Mouse (Mus musculus) c-Kit-positive CD71-negative TER-119-negative erythroid progenitor cells, embryonic 14.5 days (primary cell): Measurements from ENCODE around the gene Zfp11.
"Not testable (repeated sequence)": the region's sequence is repeated elsewhere in the genome, so short reads cannot be mapped to it uniquely, and the experiment has no call there.

Experiments
- DNase-seq: peaks from one replicate; pipeline ENCODE4 v3.0.0-alpha.2; 2013; ENCODE audit warnings: low read depth

Gene Zfp11

GRCm38 (mm10) chr5:129670036-129670458 lies at the start of gene Zfp11:
TSS of gene Zfp11 (minus strand) at chr5:129670099.
- peak; percentile 68 for DNase-seq

- DNase-seq: no peak
Observed at GRCm38 (mm10) chr5:129717016-129717415, 47.1 kb upstream of the Zfp11 start.

DNA sequence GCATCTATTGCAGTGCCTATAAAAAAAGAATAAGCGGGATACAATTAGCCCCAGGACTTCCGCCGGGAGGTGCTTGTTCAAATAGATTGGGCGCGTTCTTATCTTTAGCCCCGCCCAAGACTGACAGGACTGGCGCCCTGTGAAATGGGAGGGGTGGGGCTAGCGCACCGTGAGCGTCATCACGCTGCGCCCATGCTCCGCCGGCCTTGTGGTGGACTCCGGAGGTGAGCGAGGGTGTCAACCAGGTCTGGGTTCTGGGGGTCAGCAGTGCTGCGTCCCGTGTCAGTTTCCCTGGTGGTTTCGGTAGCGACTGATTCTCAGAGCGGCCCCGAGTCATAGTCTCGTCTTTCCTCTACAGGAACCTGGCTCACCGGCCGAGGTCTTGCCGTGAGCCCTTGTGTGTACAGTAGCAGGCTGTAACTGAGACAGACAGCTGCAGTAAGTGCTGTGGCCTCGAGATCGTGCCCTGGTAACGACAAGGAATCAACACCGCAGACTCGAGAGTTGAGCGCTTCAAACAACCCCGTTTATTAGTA lies 45.5 kb upstream of the Zfp11 start, which contains the start of gene Mrps17:
Gene Mrps17 (plus strand): TSS at position 172 of the 536 bp plus-strand sequence.
- DNase-seq: peak; percentile 92

GRCm38 (mm10) chr5:129708412-129708811 lies 38.5 kb upstream of the Zfp11 start, which contains the start of gene Sept14:
TSS of gene Sept14 (minus strand) at chr5:129708512.
- no peak for DNase-seq

- DNase-seq: no peak
Observed at GRCm38 (mm10) chr5:129703368-129703767, 33.5 kb upstream of the Zfp11 start.

DNA sequence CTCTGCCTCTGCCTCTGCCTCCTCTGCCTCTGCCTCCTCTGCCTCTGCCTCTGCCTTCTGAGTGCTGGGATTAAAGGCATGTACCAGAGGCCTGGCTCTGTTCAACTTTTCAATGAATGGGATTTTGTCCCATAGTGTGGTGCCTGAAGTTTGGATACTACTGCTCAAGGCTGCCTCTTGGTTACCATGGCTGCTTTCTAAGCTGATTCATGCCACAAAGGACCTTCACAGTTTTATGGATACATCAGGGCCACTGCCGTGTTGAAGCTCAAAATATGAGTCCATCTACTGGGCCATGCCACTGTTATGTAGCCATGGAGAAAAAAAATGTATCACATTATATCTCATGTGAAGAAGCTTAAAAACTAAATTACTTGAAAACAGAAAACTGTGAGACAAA lies 31.8 kb upstream of the Zfp11 start:
- no peak for DNase-seq

- no peak for DNase-seq
Observed at GRCm38 (mm10) chr5:129700506-129700905, 30.6 kb upstream of the Zfp11 start.

DNA sequence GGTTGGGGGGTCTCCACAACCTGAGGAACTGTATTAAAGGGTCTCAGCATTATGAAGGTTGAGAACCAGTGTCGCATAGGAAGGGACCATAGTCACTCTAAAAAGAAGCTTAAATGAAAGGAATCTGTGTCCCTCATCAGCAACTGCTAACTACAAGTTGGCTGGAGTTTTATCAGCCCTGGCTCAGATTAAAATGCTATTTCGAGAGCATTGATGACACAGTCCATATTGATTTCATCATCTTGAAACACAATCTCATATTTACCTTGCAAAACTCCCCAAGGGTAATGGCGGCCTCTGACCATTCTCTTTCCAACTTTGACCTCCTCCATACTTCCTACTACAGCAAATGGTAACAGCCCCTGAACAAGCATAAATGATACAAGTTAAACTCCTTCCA lies 20.6 kb upstream of the Zfp11 start:
- no peak for DNase-seq

DNA sequence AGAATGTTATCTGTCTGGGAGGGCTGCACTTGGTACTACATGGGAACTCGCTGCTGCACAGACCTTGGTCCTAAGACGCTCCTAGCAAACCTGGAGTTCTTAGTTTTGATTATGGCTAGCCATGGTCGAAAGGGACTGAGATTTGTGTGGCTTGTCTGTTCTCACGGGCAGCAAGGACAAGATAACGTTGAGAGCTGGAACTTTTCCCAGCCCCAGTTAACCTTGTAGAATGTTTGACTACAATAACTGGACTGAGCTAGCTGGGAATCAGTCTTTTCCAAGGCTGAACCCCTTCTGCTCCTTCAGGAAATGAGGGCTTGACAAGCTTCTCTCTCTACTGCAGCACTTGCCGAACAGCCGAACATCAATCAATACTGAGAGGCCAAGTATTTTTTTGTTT lies 17.7 kb upstream of the Zfp11 start:
- no peak for DNase-seq

DNA sequence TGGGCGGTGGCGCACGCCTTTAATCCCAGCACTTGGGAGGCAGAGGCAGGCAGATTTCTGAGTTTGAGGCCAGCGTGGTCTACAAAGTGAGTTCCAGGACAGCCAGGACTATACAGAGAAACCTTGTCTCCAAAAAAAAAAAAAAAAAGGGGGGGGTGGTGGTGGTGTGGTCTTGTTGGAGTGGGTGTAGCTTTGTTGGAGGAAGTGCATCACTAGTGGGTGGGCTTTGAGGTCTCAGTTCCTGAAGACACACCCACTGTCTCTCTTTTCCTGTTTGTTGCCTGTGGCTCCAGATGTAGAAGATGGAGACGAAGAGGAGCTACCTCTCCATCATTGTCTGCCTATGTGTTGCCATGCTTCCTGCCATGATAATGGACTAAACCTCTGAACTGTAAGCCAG lies 15.2 kb upstream of the Zfp11 start:
- not testable (repeated sequence) for DNase-seq

GRCm38 (mm10) chr5:129669453-129670035 lies 355 bp downstream of the Zfp11 start:
- DNase-seq: no peak

GRCm38 (mm10) chr5:129667851-129668250 lies 2.0 kb downstream of the Zfp11 start:
- no peak for DNase-seq

GRCm38 (mm10) chr5:129666271-129666909 lies 3.5 kb downstream of the Zfp11 start:
- no peak for DNase-seq

DNA sequence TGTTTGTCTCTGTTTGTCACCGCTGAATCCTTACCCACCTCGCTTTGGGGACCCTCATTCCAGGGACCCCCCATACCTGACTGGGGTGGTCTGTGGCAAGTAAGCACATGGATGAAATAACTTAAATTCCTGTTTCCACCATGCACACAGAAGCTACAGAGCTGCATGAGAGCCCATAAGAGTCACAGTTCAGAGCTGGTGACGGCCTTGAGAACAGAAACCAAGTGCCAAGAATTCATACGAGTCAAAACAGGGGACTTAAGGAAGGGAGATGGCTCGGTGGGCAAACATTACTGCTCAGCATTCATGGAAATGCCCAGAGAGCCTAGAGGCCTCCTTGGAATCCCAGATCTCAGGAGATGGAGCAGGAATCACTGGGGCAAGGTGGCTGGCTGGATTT lies 5.8 kb downstream of the Zfp11 start:
- DNase-seq: no peak

- DNase-seq: no peak
Observed at GRCm38 (mm10) chr5:129657931-129658330, 12.0 kb downstream of the Zfp11 start.

- DNase-seq: no peak
Observed at GRCm38 (mm10) chr5:129657016-129657415, 12.9 kb downstream of the Zfp11 start.

- no peak for DNase-seq
Observed at GRCm38 (mm10) chr5:129650858-129651257, 19.0 kb downstream of the Zfp11 start.

DNA sequence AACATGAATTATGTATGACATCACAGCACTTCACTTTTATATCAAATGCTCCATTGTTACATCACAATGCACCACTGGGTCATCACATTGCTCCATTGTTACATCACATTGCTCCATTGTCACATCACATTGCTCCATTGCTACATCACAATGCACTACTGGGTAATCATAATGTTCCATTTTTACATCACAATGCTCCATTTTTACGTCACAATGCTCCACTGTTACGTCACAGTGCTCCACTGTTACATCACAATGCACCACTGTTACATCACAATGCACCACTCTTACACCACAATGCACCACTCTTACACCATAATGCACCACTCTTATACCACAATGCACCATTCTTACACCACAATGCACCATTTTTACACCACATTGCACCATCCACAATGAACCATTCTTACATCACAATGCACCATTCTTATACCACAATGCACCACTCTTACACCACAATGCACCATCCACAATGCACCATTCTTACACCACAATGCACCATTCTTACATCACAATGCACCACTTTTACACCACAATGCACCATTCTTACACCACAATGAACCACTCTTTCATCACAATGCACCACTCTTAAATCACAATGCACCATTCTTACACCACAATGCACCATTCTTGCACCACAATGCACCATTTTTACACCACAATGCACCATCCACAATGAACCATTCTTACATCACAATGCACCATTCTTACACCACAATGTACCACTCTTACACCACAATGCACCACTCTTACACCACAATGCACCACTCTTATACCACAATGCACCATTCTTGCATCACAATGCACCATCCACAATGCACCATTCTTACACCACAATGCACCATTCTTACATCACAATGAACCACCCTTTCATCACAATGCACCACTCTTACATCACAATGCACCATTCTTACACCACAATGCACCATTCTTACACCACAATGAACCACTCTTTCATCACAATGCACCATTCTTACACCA lies 37.3 kb downstream of the Zfp11 start:
- not testable (repeated sequence) for DNase-seq

GRCm38 (mm10) chr5:129626586-129626985 lies 43.3 kb downstream of the Zfp11 start:
- not testable (repeated sequence) for DNase-seq

- no peak for DNase-seq
Observed at GRCm38 (mm10) chr5:129626099-129626498, 43.8 kb downstream of the Zfp11 start.

- DNase-seq: no peak
Observed at GRCm38 (mm10) chr5:129621361-129621760, 48.5 kb downstream of the Zfp11 start.

DNA sequence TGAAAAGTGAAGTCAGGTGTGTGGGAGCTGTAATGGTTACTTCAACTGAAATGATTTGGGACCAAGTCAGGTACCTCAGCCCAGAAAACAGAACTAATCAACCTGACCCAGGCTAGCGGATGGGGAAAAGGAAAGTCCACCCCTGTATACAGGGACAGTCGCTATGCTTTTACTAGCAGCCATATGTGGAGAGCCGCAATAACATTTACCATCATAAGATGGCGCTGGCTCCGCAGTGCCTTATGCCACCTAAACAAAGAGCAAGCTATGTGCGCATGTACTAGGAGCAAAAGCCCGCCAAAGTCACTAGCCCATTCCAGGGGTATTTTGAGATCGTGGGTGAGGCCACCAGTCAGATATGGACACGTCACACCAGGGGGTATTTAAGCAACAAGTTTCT lies 49.3 kb downstream of the Zfp11 start:
- DNase-seq: not testable (repeated sequence)
